Mouse (Mus musculus) liver, embryonic 16.5 days (tissue): ENCODE measurements around the gene Fam124a. TPM values are rescaled to one million over a fixed set of nuclear protein-coding genes. Genes with fewer than 3 reads are reported as not detected.

Experiments
- ATAC-seq: fragments of 200-750 bp; cut with Nextera tagmentation; 2 replicates; pipeline ENCODE4 v1.8.0; 2017; ENCODE audit warnings: low read depth, mild to moderate bottlenecking, moderate number of reproducible peaks, moderate library complexity
- H3K27ac ChIP-seq: fragments of 300-500 bp; sonication (generic); 2 replicates; pipeline ENCODE4 v1.5.1; 2014; ENCODE audit warnings: mild to moderate bottlenecking, low read length
- H3K27me3 ChIP-seq: fragments of 300-500 bp; sonication (generic); 2 replicates; pipeline ENCODE4 v1.6.1; 2014; ENCODE audit warnings: low read depth, low read length, mixed read lengths; ENCODE audit not compliant: control insufficient read depth, insufficient read depth
- H3K36me3 ChIP-seq: fragments of 300-500 bp; sonication (generic); 2 replicates; pipeline ENCODE4 v1.6.1; 2014; ENCODE audit warnings: mild to moderate bottlenecking; ENCODE audit not compliant: control insufficient read depth, insufficient read depth
- H3K4me1 ChIP-seq: fragments of 300-500 bp; sonication (generic); 2 replicates; pipeline ENCODE4 v1.6.1; 2014; ENCODE audit warnings: low read depth, low read length, mixed read lengths; ENCODE audit not compliant: control insufficient read depth
- H3K4me2 ChIP-seq: fragments of 300-500 bp; sonication (generic); 2 replicates; pipeline ENCODE4 v1.6.1; 2014; ENCODE audit warnings: low read depth, low read length, mixed read lengths
- H3K4me3 ChIP-seq: fragments of 300-500 bp; sonication (generic); 2 replicates; pipeline ENCODE4 v1.5.1; 2014; ENCODE audit warnings: low read depth, mild to moderate bottlenecking, low read length
- H3K9ac ChIP-seq: fragments of 300-500 bp; sonication (generic); 2 replicates; pipeline ENCODE4 v1.6.1; 2014; ENCODE audit warnings: low read depth, low read length
- H3K9me3 ChIP-seq: fragments of 300-500 bp; sonication (generic); replicated peaks from 2 replicates; pipeline ENCODE4 v1.6.1; 2016; ENCODE audit warnings: low read length; ENCODE audit not compliant: control insufficient read depth
- WGBS: fragments of 180-500 bp; shearing (Covaris S2); extraction: QIAGEN DNeasy Blood & Tissue Kit; methylation state at CpG from one replicate; pipeline ENCODE4 v1.1.7; 2014; ENCODE audit not compliant: insufficient replicate concordance; 5-methylcytosine and 5-hydroxymethylcytosine counted together
- polyA plus RNA-seq: library from polyadenylated mRNA; unstranded; fragments of >200 nt; fragmentation: Nextera tagmentation; extraction: Ambion mirVana; gene quantifications from 2 replicates; pipeline ENCODE4 v1.2.1, GENCODE M21; 2015

Fam124a gene
- polyA plus RNA-seq = 2.1 and 2.7 TPM in 2 replicates

GRCm38 (mm10) chr14:62555309-62555829, at the start of gene Fam124a:
Gene Fam124a (plus strand): TSS chr14:62555737.
- peak; percentile 84 for ATAC-seq
- Histone ChIP-seq H3K27me3 (peaks cover 31% of the 10 kb centered on the region), H3K4me2 (peak within 1 kb of the TSS; percentile 72), H3K4me3 (peak within 1 kb of the TSS; percentile 56), H3K4me1 (peaks cover 2% of the 10 kb centered on the region; the same call in 1 of the 2 replicates), H3K36me3 (no peaks in the 10 kb centered on the region), H3K9me3 (no peaks in the 10 kb centered on the region), H3K9ac (peak within 1 kb of the TSS; percentile 44), H3K27ac (no peak within 1 kb of the TSS)
- WGBS = under 1% methylated on average over 51 of the region's 51 CpGs

DNA sequence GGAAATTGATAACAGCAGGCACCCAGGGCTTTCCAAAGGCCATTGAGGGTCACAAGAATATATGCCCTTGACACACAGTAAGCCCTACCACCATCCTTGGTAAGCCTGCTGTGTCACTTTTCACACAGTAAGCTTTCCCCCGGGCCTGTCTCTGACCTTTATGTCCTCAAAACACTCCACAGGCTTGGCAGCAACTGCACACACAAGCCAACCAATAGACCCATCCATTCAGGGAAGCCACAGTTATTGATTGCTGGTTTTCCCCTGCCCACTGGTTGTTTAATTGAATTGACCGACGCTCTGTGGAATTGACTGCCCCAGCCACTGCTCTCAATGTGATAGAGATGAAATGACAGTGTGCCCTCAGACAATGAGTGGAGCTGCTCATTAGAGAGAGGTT, 49.3 kb upstream of the Fam124a start:
- 58% methylated on average over 3 of the region's 3 CpGs for WGBS
- Histone ChIP-seq H3K4me2 (no peak overlapping the region), H3K4me1 (no peaks in the 10 kb centered on the region), H3K4me3 (no peak overlapping the region), H3K27me3 (no peaks in the 10 kb centered on the region), H3K9ac (no peak overlapping the region), H3K27ac (no peak overlapping the region), H3K9me3 (no peaks in the 10 kb centered on the region), H3K36me3 (no peaks in the 10 kb centered on the region)
- ATAC-seq = no peak

GRCm38 (mm10) chr14:62509350-62509749, 46.2 kb upstream of the Fam124a start:
- H3K27ac ChIP-seq = no peak overlapping the region
- no peak overlapping the region for H3K4me2 ChIP-seq
- H3K36me3 ChIP-seq = no peaks in the 10 kb centered on the region
- H3K4me3 ChIP-seq = no peak overlapping the region
- no peak overlapping the region for H3K9ac ChIP-seq
- no peaks in the 10 kb centered on the region for H3K9me3 ChIP-seq
- no peaks in the 10 kb centered on the region for H3K27me3 ChIP-seq
- ATAC-seq = no peak
- H3K4me1 ChIP-seq = no peaks in the 10 kb centered on the region
- 57% methylated on average over 3 of the region's 3 CpGs for WGBS

- Histone ChIP-seq H3K27me3 (no peaks in the 10 kb centered on the region), H3K9me3 (no peaks in the 10 kb centered on the region), H3K4me1 (no peaks in the 10 kb centered on the region), H3K9ac (no peak overlapping the region), H3K4me3 (no peak overlapping the region), H3K4me2 (no peak overlapping the region), H3K36me3 (no peaks in the 10 kb centered on the region), H3K27ac (no peak overlapping the region)
- WGBS = 67% methylated on average over 1 of the region's 1 CpGs
- ATAC-seq = no peak
Measured at GRCm38 (mm10) chr14:62512845-62513244, 42.7 kb upstream of the Fam124a start.

DNA sequence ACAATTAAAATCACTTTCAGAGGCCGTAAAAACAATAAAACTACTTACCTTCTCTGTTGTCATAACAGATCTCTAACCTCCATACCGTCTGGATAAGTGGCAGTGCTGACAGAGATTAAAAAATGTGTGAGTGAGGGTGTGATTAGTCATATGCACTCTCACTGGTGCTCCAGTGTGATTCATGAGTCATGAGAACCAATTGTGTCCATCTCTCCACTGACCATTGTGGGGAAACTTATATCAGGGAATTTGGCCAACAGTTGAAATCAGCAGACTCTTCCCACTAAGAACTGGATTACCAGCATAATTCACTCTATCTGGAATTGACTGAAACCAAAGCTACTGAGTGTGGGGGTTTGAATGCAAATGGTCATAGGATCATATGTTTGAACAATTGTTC, 24.6 kb upstream of the Fam124a start:
- H3K27me3 ChIP-seq = no peaks in the 10 kb centered on the region
- no peaks in the 10 kb centered on the region for H3K9me3 ChIP-seq
- H3K36me3 ChIP-seq = no peaks in the 10 kb centered on the region
- no peaks in the 10 kb centered on the region for H3K4me1 ChIP-seq
- WGBS = 35% methylated on average over 2 of the region's 2 CpGs
- H3K4me3 ChIP-seq = no peak overlapping the region
- no peak overlapping the region for H3K27ac ChIP-seq
- H3K9ac ChIP-seq = no peak overlapping the region
- no peak for ATAC-seq
- no peak overlapping the region for H3K4me2 ChIP-seq

DNA sequence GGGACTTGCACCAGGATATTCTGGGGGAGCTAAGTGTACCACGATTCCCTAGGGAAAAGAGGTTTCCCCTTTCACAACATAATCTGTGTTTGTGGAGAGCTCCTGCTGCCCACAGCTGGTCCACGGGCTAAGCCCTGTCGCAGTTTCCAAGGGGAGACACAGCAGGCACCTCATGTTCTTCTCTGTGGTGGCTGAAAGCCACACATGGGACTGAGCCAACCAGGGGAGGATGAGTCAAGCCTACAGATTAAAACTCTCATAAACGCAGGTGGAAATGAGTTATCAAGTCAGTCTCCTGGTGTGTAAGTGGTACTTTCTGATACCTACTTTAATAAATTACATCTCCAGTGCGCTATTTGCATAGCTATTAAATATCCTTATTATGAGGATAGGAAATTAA, 19.4 kb upstream of the Fam124a start:
- no peaks in the 10 kb centered on the region for H3K4me1 ChIP-seq
- no peaks in the 10 kb centered on the region for H3K9me3 ChIP-seq
- H3K4me2 ChIP-seq = no peak overlapping the region
- no peak overlapping the region for H3K4me3 ChIP-seq
- no peaks in the 10 kb centered on the region for H3K27me3 ChIP-seq
- no peak overlapping the region for H3K9ac ChIP-seq
- H3K27ac ChIP-seq = no peak overlapping the region
- ATAC-seq = no peak
- 56% methylated on average over 5 of the region's 5 CpGs for WGBS
- H3K36me3 ChIP-seq = no peaks in the 10 kb centered on the region

- H3K4me1 ChIP-seq = no peaks in the 10 kb centered on the region
Measured at GRCm38 (mm10) chr14:62536988-62537387, 18.5 kb upstream of the Fam124a start.

DNA sequence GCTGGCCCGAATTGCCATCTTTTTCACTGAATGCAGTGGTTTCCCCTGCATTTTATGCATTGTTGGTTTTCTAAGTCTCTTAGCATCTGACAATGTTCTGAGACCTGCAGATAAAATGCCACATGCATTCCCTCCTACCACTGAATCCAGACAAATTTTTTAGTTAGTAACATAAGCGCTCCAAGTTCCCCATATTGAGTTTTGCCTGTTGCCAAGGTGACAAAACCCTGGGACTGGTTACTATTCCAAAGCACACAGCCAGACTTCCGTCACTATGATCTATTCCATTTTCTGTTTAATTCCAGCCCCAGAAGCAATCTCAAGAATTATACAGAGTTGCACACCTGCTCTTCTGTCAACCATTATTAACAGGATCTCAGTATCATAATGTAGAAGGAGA, 15.7 kb upstream of the Fam124a start:
- Histone ChIP-seq H3K9ac (no peak overlapping the region), H3K4me3 (no peak overlapping the region)
- 60% methylated on average over 3 of the region's 3 CpGs for WGBS

More at GRCm38 (mm10) chr14:62536988-62537387, 18.5 kb upstream of the Fam124a start:
- Histone ChIP-seq H3K27me3 (no peaks in the 10 kb centered on the region), H3K4me2 (no peak overlapping the region), H3K36me3 (no peaks in the 10 kb centered on the region), H3K27ac (no peak overlapping the region), H3K9me3 (no peaks in the 10 kb centered on the region), H3K9ac (no peak overlapping the region), H3K4me3 (no peak overlapping the region)
- 58% methylated on average over 5 of the region's 5 CpGs for WGBS
- ATAC-seq = no peak

DNA sequence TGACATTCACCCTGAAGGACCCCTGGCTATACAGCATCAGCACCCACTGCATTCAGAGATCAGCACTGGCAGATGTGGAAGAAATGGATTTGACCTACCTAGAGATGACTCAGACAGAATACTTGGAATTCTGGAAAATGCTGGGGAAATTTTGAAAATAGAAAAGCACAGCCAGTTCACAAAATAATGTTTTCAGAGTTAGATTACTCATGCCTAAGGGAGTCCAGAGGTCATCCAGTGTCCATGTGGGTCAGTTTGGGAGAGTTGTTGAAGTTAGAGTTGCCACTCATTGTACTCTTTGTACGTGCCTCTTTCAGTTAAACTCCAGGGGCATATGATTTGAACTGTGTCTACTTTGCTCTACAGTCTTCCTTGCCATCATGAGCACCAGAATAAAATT, 13.8 kb upstream of the Fam124a start:
- no peaks in the 10 kb centered on the region for H3K9me3 ChIP-seq
- no peak for ATAC-seq
- no peaks in the 10 kb centered on the region for H3K27me3 ChIP-seq
- no peak overlapping the region for H3K4me3 ChIP-seq
- H3K4me1 ChIP-seq = no peaks in the 10 kb centered on the region
- H3K27ac ChIP-seq = no peak overlapping the region
- H3K4me2 ChIP-seq = no peak overlapping the region
- WGBS = 49% methylated on average over 1 of the region's 1 CpGs
- no peak overlapping the region for H3K9ac ChIP-seq
- H3K36me3 ChIP-seq = no peaks in the 10 kb centered on the region

More for the DNA sequence above, 15.7 kb upstream of the Fam124a start:
- no peaks in the 10 kb centered on the region for H3K4me1 ChIP-seq
- H3K27ac ChIP-seq = no peak overlapping the region
- H3K9me3 ChIP-seq = no peaks in the 10 kb centered on the region
- no peaks in the 10 kb centered on the region for H3K36me3 ChIP-seq
- no peak overlapping the region for H3K4me2 ChIP-seq
- ATAC-seq = no peak
- no peaks in the 10 kb centered on the region for H3K27me3 ChIP-seq
